Mouse (Mus musculus) intestine, embryonic 15.5 days (tissue): Measurements from ENCODE around the gene Gm20388. TPM values are rescaled to one million over a fixed set of nuclear protein-coding genes. Genes with fewer than 3 reads are reported as not detected.

Source experiments
- ATAC-seq: fragments of 200-750 bp; cut with Nextera tagmentation; 2 replicates; pipeline ENCODE4 v1.8.0; 2017; ENCODE audit warnings: moderate TSS enrichment, moderate library complexity
- H3K27ac ChIP-seq: fragments of 300-500 bp; sonication (generic); 2 replicates; pipeline ENCODE4 v1.5.1; 2015; ENCODE audit warnings: mild to moderate bottlenecking, inconsistent platforms
- H3K27me3 ChIP-seq: fragments of 300-500 bp; sonication (generic); replicated peaks from 2 replicates; pipeline ENCODE4 v1.6.1; 2015; ENCODE audit warnings: inconsistent platforms
- H3K36me3 ChIP-seq: fragments of 300-500 bp; sonication (generic); 2 replicates; pipeline ENCODE4 v1.6.1; 2015; ENCODE audit warnings: inconsistent platforms
- H3K4me1 ChIP-seq: fragments of 300-500 bp; sonication (generic); replicated peaks from 2 replicates; pipeline ENCODE4 v1.6.1; 2015; ENCODE audit warnings: inconsistent platforms
- H3K4me2 ChIP-seq: fragments of 300-500 bp; sonication (generic); replicated peaks from 2 replicates; pipeline ENCODE4 v1.6.1; 2015; ENCODE audit warnings: mild to moderate bottlenecking, inconsistent platforms
- H3K4me3 ChIP-seq: fragments of 300-500 bp; sonication (generic); replicated peaks from 2 replicates; pipeline ENCODE4 v1.5.1; 2015; ENCODE audit warnings: inconsistent platforms
- H3K9ac ChIP-seq: fragments of 300-500 bp; sonication (generic); 2 replicates; pipeline ENCODE4 v1.6.1; 2015; ENCODE audit warnings: inconsistent platforms
- H3K9me3 ChIP-seq: fragments of 300-500 bp; sonication (generic); 2 replicates; pipeline ENCODE4 v1.6.1; 2016; ENCODE audit warnings: inconsistent platforms
- WGBS: fragments of 180-500 bp; shearing (Covaris S2); methylation state at CpG from one replicate; pipeline ENCODE4 v1.1.7; 2015; 5-methylcytosine and 5-hydroxymethylcytosine counted together
- polyA plus RNA-seq: library from polyadenylated mRNA; unstranded; fragments of >200 nt; fragmentation: Nextera tagmentation; extraction: Ambion mirVana; gene quantifications from 2 replicates; pipeline ENCODE4 v1.2.1, GENCODE M21; 2015

Gm20388 gene
- polyA plus RNA-seq, 1 experiment from 2014 or later, result not detected

DNA sequence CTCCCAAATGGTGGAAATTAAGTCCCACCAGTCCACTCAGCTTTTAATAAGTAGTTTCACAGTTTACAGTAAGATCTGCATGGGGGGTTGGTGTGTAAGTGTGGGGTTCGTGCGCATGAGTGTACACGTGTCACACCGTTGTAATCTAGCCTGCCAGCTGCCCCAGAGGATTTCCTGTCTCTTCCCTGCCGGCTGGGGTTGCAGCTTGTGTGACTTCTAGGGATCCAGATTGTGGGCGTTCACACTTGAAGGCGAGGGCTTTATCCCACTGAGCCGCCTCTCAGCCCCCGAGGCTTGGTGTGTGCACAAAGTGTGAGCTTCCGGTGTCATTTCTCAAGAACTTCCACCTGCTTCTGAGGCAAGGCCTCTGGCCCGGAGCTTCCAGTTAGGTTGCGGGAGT is 61.9 kb downstream of the Gm20388 start:
- Histone ChIP-seq H3K27me3 (no peaks in the 10 kb centered on the region), H3K36me3 (no peaks in the 10 kb centered on the region), H3K9me3 (no peaks in the 10 kb centered on the region), H3K4me2 (no peak overlapping the region), H3K4me1 (no peaks in the 10 kb centered on the region), H3K4me3 (no peak overlapping the region), H3K9ac (no peak overlapping the region), H3K27ac (no peak overlapping the region)
- 48% methylated on average over 12 of the region's 12 CpGs for WGBS
- no peak for ATAC-seq

DNA sequence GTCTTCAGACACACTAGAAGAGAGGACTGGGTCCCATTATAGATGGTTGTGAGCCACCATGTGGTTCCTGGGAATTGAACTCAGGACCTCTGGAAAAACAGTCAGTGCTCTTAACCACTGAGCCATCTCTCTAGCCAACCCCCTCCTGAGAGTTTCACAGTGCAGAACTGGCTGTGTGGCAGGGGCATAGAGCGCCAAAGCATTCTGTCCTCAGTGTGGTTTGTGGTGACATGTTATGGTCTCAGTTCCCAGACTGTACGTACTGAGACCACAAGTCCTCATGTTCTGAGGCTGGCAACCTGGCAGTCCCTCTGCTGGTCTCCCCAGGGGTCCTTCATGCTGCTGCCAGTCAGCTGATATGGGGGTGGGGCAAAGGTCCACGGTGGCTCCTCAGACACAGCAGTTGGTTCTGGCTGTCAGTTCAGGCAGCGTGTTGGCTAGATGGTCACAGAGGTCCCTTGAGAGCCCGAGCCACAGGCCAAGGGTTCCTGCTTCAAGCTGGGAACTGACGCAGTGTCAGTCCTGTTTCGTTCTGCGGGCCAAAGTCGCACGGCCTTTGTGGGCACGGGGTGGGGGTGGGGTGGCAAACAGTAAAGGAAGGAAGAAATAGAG is 68.2 kb downstream of the Gm20388 start:
- Histone ChIP-seq H3K9me3 (no peaks in the 10 kb centered on the region), H3K36me3 (no peaks in the 10 kb centered on the region), H3K4me2 (no peak overlapping the region), H3K4me1 (no peaks in the 10 kb centered on the region), H3K27ac (no peak overlapping the region), H3K27me3 (no peaks in the 10 kb centered on the region), H3K4me3 (no peak overlapping the region), H3K9ac (no peak overlapping the region)
- 75% methylated on average over 11 of the region's 11 CpGs for WGBS
- ATAC-seq, result no peak

DNA sequence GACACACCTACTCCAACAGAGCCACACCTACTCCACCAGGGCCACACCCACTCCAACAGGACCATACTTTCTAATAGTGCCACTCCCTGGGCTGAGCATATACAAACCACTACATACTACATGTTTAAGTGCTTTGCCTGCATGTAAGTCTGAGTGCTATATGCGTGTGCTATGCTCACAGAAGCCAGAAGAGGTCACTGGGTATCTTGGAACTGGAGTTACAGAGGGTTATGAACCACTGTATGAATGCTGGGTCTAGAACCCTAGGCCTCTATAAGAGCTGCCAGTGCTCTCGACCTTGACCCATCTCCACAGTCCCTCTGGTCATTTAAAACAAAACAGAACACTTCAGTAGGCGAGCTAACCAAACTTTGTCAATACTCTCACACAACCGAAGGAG is 70.6 kb downstream of the Gm20388 start:
- Histone ChIP-seq H3K9me3 (no peaks in the 10 kb centered on the region), H3K36me3 (no peaks in the 10 kb centered on the region), H3K4me1 (no peaks in the 10 kb centered on the region), H3K27me3 (no peaks in the 10 kb centered on the region), H3K9ac (no peak overlapping the region), H3K27ac (no peak overlapping the region), H3K4me3 (no peak overlapping the region), H3K4me2 (no peak overlapping the region)
- ATAC-seq, result no peak
- WGBS, result 70% methylated on average over 4 of the region's 4 CpGs

DNA sequence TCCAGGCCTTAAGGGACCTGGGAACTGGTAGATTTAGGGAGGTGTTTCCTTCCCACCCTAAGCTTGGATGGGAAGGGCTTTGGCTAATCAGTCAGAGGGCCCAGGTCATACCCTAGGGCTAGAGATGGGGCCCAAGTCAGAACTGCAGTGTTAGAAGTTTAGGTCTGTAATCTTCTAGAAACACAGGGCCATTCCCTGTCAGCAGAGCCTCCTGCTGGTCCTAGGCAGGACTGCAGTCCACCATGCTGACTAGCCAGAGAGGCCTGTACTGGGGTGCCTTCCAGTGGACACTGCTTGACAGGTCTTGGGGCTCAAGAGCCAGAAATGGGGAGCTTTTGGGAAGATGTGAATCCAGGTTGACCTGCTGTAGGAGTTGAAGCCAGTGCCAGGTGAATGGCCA is 73.4 kb downstream of the Gm20388 start:
- no peak for ATAC-seq
- Histone ChIP-seq H3K4me2 (no peak overlapping the region), H3K27me3 (no peaks in the 10 kb centered on the region), H3K4me3 (no peak overlapping the region), H3K36me3 (no peaks in the 10 kb centered on the region), H3K27ac (no peak overlapping the region), H3K9ac (no peak overlapping the region), H3K4me1 (no peaks in the 10 kb centered on the region), H3K9me3 (no peaks in the 10 kb centered on the region)

DNA sequence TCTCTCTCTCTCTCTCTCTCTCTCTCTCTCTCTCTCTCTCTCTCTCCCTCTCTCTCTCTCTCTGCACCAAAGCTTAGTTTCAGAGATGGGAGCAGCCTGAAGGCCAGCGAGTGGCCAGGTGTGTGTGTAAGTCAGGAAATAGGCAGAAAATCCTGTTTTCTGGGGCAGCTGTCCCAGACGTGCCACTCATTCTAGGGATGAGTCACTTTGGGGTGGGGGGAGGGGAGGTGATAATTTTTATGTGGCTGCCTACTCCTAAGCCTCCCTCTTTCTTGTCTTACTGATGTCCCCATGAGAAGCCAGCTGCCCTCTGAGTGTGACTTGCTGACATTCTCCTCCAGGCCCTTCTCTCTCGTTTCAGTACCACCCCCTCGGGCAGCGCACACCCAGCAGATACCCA is 75.5 kb downstream of the Gm20388 start:
- ATAC-seq, result no peak
- Histone ChIP-seq H3K4me3 (no peak overlapping the region), H3K27me3 (0 out of 2 replicates have a peak, but pooled peaks cover 1% of the 10 kb centered on the region), H3K4me1 (no peaks in the 10 kb centered on the region), H3K27ac (no peak overlapping the region), H3K9ac (no peak overlapping the region), H3K4me2 (no peak overlapping the region), H3K9me3 (no peaks in the 10 kb centered on the region), H3K36me3 (no peaks in the 10 kb centered on the region)
- WGBS, result 66% methylated on average over 5 of the region's 5 CpGs

DNA sequence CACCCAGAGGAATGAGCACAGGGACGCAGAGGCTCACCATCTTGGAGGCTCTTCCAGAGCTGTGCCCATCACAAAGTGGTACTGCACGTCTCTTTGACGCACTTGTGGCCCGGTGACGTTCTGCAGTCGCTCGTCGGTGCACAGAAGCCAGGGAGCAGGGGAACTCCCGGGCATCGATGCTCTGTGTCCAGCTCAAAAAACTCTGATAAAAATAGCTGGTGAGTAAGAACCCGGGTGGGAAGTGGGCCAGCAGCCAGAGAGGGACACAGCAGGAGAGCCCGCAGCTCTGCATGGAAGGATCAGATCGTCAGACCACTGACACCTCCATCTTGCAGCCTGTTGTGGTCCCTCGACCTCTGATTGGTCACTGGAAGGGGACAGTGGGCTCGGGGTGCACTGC is 77.4 kb downstream of the Gm20388 start:
- Histone ChIP-seq H3K4me3 (no peak overlapping the region), H3K9ac (no peak overlapping the region), H3K4me2 (no peak overlapping the region), H3K9me3 (no peaks in the 10 kb centered on the region), H3K27me3 (peaks cover 19% of the 10 kb centered on the region), H3K4me1 (peaks cover 4% of the 10 kb centered on the region; the same call in 1 of the 2 replicates), H3K36me3 (no peaks in the 10 kb centered on the region), H3K27ac (no peak overlapping the region)
- no peak for ATAC-seq
- 58% methylated on average over 15 of the region's 15 CpGs for WGBS

DNA sequence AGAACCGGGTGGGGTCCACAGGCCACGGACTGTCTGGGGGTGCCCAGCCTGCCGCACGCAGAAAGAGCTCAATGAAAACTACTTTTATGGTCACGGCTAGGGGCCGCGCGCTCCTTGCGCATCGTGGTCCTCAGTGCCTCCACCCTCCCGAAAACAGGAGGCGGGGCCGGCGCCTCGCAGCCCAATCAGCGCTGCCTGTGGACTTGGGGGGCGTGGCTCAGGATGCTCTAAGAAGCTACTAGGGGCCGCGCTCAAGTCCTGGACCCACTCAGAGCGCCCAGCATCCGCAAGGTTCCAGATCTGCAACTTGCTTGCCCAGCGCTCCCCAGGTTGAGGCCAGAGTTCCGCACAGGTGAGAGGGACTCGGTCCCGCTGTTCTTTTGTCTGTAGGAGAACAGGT is 81.6 kb downstream of the Gm20388 start, which contains the start of gene Crispld2:
Crispld2 (plus strand) TSS at position 190 of the 400 bp plus-strand sequence.
- peak within 1 kb of the TSS; percentile 63 for H3K4me2 ChIP-seq
- peak; percentile 91 for ATAC-seq
- peak within 1 kb of the TSS; percentile 42 for H3K4me3 ChIP-seq
- no peaks in the 10 kb centered on the region for H3K9me3 ChIP-seq
- peaks cover 24% of the 10 kb centered on the region for H3K27me3 ChIP-seq
- H3K4me1 ChIP-seq, result peaks cover 15% of the 10 kb centered on the region
- H3K9ac ChIP-seq, result peak within 1 kb of the TSS; percentile 26
- 0 out of 2 replicates have a peak within 1 kb of the TSS, but pooled peaks have one; percentile 13 for H3K27ac ChIP-seq
- no peaks in the 10 kb centered on the region for H3K36me3 ChIP-seq
- WGBS, result under 1% methylated on average over 25 of the region's 25 CpGs

DNA sequence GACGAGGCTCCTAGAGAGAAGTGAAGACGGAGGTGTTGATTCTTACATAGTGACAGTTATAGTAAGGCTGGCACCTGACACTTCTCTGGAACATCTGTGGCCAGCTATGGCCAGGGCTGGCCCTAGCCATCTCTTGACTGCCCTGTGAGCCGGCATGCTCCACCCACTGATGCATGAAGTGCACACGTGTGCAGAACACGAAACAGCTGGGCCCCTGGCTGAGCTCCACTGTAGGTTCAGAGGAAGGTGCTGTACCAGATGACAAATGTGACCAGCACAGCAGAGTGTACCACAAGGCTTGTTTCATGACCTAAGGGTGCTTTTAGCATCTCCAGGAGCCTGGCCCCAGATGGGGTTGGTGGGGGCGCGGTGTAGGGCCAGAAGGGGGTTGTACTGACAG is 83.5 kb downstream of the Gm20388 start:
- 47% methylated on average over 7 of the region's 7 CpGs for WGBS
- Histone ChIP-seq H3K9ac (no peak overlapping the region), H3K4me3 (0 out of 2 replicates have a peak overlapping the region, but pooled peaks have one; percentile 14)

DNA sequence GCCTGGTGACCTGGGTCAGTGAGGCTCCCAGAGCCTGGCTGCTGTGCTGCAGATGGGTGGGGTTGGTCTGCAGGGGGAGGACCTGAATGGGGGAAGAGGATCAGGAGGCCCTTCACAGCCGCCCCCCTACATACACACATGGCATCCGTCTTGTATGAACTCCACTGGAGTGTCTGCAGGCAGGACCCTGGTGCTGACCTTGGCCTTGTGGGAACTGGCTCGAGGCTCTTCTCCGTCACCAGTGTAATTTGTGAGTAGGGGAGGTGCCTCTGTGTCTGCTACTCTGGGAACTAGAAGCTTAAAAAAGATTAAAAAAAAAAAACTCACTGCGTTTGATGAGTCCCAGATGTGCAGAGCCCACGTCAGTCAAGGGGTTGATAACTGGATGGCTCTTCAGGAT is 83.9 kb downstream of the Gm20388 start:
- Histone ChIP-seq H3K36me3 (no peaks in the 10 kb centered on the region), H3K4me2 (peak overlapping the region; percentile 63), H3K4me1 (peaks cover 15% of the 10 kb centered on the region), H3K4me3 (0 out of 2 replicates have a peak overlapping the region, but pooled peaks have one; percentile 14), H3K27me3 (peaks cover 24% of the 10 kb centered on the region), H3K9ac (no peak overlapping the region), H3K9me3 (no peaks in the 10 kb centered on the region), H3K27ac (no peak overlapping the region)
- no peak for ATAC-seq
- 33% methylated on average over 6 of the region's 6 CpGs for WGBS

More for the DNA sequence above, 83.5 kb downstream of the Gm20388 start:
- H3K27me3 ChIP-seq, result peaks cover 24% of the 10 kb centered on the region
- no peaks in the 10 kb centered on the region for H3K36me3 ChIP-seq
- H3K9me3 ChIP-seq, result no peaks in the 10 kb centered on the region
- no peak overlapping the region for H3K27ac ChIP-seq
- peak overlapping the region; percentile 63 for H3K4me2 ChIP-seq
- peaks cover 15% of the 10 kb centered on the region for H3K4me1 ChIP-seq
- ATAC-seq, result no peak

DNA sequence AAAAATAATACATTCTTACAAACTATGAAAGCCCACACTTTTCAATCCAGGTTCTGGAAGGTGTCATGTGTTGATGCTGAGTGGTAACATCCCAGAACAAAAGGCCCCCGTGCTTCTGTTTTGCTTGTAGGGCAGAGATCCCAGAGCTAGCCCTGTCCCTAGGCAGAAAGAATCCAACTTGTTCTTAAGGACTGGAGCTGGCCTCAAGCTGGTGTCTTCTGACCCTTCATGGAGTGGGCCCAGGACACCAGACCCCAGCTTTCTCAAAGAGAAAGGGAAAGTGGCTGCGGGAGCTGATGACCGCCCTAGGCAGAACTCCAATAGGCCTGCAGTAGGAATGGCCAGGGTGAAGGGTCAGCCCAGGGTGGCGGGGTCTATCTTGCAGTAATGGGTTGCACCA is 86.6 kb downstream of the Gm20388 start:
- Histone ChIP-seq H3K9me3 (no peaks in the 10 kb centered on the region), H3K27ac (no peak overlapping the region), H3K4me2 (no peak overlapping the region), H3K4me3 (no peak overlapping the region), H3K4me1 (peaks cover 22% of the 10 kb centered on the region), H3K36me3 (no peaks in the 10 kb centered on the region), H3K27me3 (peaks cover 14% of the 10 kb centered on the region), H3K9ac (no peak overlapping the region)
- no peak for ATAC-seq
- 83% methylated on average over 4 of the region's 4 CpGs for WGBS

DNA sequence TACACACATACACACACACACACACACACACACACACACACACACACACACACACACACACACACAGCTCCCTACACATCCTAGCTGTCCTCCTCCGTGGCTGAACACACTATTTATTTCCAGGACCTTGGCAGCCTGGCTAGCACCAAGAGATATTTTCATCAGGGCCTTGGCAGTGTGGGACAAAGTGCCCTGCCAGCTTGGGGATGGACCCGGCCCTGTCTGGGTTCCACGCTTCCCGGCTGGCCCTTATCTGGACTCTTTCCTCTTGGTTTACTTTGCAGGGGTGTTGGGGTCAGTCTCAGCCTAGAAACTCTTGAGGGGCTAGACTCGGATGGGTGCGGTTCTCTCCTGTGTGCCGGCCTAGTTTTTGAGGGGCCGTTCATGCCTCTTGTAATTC is 89.8 kb downstream of the Gm20388 start:
- WGBS, result 18% methylated on average over 8 of the region's 8 CpGs
- no peak for ATAC-seq
- H3K4me2 ChIP-seq, result no peak overlapping the region
- peak overlapping the region; percentile 55 for H3K27ac ChIP-seq
- H3K36me3 ChIP-seq, result no peaks in the 10 kb centered on the region
- no peak overlapping the region for H3K9ac ChIP-seq
- peaks cover 30% of the 10 kb centered on the region for H3K4me1 ChIP-seq
- no peak overlapping the region for H3K4me3 ChIP-seq
- no peaks in the 10 kb centered on the region for H3K27me3 ChIP-seq
- no peaks in the 10 kb centered on the region for H3K9me3 ChIP-seq

DNA sequence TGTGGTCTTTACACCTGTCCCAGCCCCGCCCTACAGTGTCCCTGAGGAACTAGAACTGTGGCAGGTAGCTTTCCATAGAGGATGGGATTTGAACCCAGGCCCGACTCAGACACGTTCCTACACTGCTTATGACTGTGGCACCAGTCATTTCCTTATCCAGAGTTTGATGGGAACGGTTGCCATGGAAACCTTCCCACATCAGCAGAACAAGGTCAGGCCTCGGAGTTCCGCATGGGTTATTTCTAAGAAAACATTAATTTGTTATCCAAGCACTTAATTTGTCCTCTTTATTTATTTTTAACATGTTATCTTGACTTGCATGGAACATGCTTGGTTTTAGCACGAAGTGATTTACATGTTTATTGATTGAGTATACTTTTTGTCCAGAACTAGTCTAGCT is 91.1 kb downstream of the Gm20388 start:
- H3K27ac ChIP-seq, result 0 out of 2 replicates have a peak overlapping the region, but pooled peaks have one; percentile 55
- no peaks in the 10 kb centered on the region for H3K36me3 ChIP-seq
- no peaks in the 10 kb centered on the region for H3K27me3 ChIP-seq
- H3K9me3 ChIP-seq, result no peaks in the 10 kb centered on the region
- H3K4me1 ChIP-seq, result peaks cover 38% of the 10 kb centered on the region
- no peak for ATAC-seq
- no peak overlapping the region for H3K4me3 ChIP-seq
- WGBS, result 62% methylated on average over 7 of the region's 7 CpGs
- no peak overlapping the region for H3K4me2 ChIP-seq
- H3K9ac ChIP-seq, result no peak overlapping the region

DNA sequence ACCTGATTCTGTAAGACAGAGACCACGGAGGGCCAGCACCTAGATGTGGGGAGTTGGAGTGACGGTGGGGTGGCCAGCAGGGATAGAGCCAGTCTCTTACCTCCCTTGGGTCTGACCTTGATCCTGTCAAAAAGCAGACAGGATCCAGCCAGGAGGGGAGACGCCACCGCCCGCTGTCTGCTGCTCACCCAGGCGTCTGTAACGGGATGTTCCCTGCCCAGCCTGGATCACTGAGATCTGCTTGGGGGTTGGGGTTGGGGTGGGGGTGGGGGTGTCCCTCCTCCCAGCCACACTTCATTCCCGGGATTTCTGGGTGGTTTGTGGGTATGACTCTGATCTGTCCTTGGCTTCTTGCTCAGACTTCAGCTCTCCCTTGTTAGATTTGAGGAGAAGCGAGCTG is 91.7 kb downstream of the Gm20388 start:
- Histone ChIP-seq H3K27me3 (no peaks in the 10 kb centered on the region), H3K27ac (peak overlapping the region; percentile 74), H3K4me1 (peaks cover 41% of the 10 kb centered on the region), H3K9me3 (no peaks in the 10 kb centered on the region), H3K4me2 (no peak overlapping the region), H3K4me3 (no peak overlapping the region), H3K36me3 (no peaks in the 10 kb centered on the region), H3K9ac (no peak overlapping the region; the same call in 1 of the 2 replicates)
- 41% methylated on average over 9 of the region's 9 CpGs for WGBS
- no peak for ATAC-seq
